Mouse (Mus musculus) erythroblast, embryonic 14.5 days (primary cell): ENCODE measurements around the gene Tbck. TPM values are rescaled to one million over a fixed set of nuclear protein-coding genes. Genes with fewer than 3 reads are reported as not detected.
A peak's percentile ranks its signal among the peaks of the same experiment; 100 is the strongest.

Experiments
- H3K27me3 ChIP-seq: 2 replicates; pipeline ENCODE4 v1.6.1; 2012; ENCODE audit warnings: inconsistent platforms; ENCODE audit not compliant: control insufficient read depth
- H3K36me3 ChIP-seq: 2 replicates; pipeline ENCODE4 v1.6.1; 2012; ENCODE audit warnings: mild to moderate bottlenecking, inconsistent platforms; ENCODE audit not compliant: control insufficient read depth
- H3K4me1 ChIP-seq: 2 replicates; pipeline ENCODE4 v1.6.1; 2012; ENCODE audit warnings: inconsistent platforms; ENCODE audit not compliant: control insufficient read depth
- H3K4me3 ChIP-seq: replicated peaks from 2 replicates; pipeline ENCODE3; 2012; ENCODE audit warnings: moderate library complexity, mild to moderate bottlenecking, inconsistent platforms
- H3K9me3 ChIP-seq: 2 replicates; pipeline ENCODE4 v1.6.1; 2012; ENCODE audit warnings: low read length, inconsistent platforms, mixed read lengths; ENCODE audit not compliant: control insufficient read depth
- GATA1 ChIP-seq: IDR thresholded peaks from 2 replicates; pipeline ENCODE4 v1.6.1; 2012; ENCODE audit warnings: low read length, inconsistent platforms, mixed read lengths
- TAL1 ChIP-seq: IDR thresholded peaks from 3 replicates; pipeline ENCODE4 v1.6.1; 2012; ENCODE audit warnings: low read length, inconsistent platforms, mixed read lengths
- polyA plus RNA-seq: library from polyadenylated mRNA; stranded (reverse); fragments of >175 nt; gene quantifications from 2 replicates; pipeline ENCODE4 v1.2.3, GENCODE M21; 2012

Gene Tbck
- polyA plus RNA-seq = 0.04 and 0.06 TPM in 2 replicates

DNA sequence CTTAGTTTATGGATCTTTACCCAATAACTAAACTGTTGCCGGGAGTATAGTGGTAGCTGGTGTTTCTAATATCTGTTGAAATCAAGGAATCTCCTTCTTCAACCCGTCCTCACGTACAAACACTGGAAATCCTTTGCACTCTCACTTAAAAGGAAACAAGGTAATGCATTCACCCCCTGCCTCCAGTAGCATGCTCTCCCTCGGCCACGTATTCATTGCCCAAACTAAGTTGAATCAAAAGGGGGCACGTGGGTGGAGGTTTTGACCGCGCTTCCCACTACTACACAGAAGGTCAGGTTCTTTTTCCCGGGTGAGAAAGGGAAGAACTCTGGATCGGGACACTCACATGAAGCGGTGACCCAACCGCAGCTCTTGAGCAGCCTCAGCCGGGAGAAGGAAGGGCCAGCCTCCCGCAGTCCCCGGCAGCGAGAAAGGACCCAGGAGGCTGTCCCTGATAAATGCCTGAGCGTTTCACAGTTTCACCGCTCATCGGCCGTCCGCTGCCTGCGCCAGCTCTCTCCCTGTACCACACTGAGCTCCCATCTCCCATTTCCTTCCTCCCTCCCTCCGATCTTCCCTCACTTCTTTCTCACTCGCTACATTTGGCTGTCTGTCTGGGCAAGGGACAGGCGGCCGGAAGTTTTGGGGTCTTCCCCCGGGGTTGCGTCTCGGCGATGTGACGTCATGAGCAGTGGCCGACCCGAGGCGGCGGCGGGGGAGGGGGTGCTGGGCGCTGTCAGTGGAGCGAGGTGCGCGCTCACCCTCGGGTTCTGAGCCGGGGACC is at the start of gene Tbck:
TSS of gene Tbck (plus strand) at position 698 of the 784 bp plus-strand sequence.
- TF ChIP-seq TAL1 (no peak), GATA1 (no peak)
- H3K27me3 ChIP-seq = no peaks in the 10 kb centered on the region
- peaks cover 34% of the 10 kb centered on the region for H3K4me1 ChIP-seq

DNA sequence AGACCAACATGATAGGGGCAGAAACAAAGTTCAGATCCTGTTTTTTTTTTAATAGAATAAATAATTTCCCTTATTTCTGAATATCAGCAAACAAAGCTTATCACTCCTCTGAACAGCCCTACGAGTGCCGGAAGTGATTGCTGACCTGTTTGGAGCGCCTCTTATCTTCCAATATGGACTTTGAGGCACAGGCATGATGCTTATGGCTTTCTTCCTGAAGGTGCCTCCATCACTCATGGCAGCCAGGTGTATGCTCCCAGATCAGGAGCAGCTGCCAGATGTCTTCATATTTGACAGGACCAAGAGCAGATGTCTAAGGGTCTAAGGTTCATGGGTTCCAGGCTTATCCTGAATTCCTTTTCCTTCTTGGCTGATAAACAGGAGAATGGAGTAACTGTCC is 46.9 kb upstream of the Tbck start:
- Histone ChIP-seq H3K9me3 (no peaks in the 10 kb centered on the region), H3K4me3 (no peak overlapping the region), H3K4me1 (no peaks in the 10 kb centered on the region), H3K27me3 (no peaks in the 10 kb centered on the region), H3K36me3 (no peaks in the 10 kb centered on the region)
- TF ChIP-seq TAL1 (no peak), GATA1 (no peak)

More for the DNA sequence above, at the start of gene Tbck:
- H3K9me3 ChIP-seq = no peaks in the 10 kb centered on the region
- H3K36me3 ChIP-seq = peaks cover 9% of the 10 kb centered on the region
- H3K4me3 ChIP-seq = peak within 1 kb of the TSS; percentile 99

DNA sequence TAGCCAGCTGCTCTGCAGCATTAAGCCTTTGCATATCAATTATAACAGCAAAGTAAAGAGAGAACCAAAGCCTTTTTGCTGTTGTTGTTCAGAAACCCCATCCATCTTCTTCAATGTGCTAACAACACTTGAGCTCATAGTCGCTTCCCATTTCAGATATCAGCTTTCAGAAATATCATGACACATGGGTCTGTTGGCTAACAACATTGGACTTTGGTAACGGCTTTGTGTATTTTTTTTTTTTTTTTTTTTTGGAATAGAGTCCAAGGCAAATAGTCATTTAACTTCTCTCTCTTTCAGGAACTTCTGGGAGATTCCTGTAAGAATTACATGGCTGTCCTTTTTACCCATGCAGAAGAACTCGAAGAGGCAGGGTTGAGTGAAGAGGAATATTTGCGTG is 39.9 kb upstream of the Tbck start:
- Histone ChIP-seq H3K27me3 (no peaks in the 10 kb centered on the region), H3K4me3 (no peak overlapping the region), H3K36me3 (no peaks in the 10 kb centered on the region), H3K4me1 (no peaks in the 10 kb centered on the region), H3K9me3 (no peaks in the 10 kb centered on the region)
- TF ChIP-seq TAL1 = no peak
- no peak for TF ChIP-seq GATA1

DNA sequence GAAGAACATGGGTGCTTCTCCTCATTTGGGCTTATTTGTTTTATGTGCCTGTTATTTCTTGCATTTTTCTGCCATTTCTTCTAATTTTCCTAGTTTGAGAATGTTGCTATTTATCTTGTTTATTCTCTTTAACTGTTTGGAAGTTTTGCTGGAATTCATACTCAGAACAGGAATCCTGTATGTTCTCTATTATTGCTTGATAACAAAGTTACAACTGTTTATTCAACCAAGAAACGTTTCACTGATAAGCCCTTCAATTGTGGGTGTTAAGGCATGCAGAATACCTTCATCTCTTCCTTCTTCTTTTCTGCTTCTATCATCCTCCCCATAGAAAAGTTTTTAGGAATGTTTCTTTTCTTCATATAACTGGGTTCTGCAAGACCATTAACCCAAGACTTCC is 37.1 kb upstream of the Tbck start:
- Histone ChIP-seq H3K36me3 (no peaks in the 10 kb centered on the region), H3K4me3 (no peak overlapping the region), H3K27me3 (no peaks in the 10 kb centered on the region), H3K9me3 (no peaks in the 10 kb centered on the region), H3K4me1 (no peaks in the 10 kb centered on the region)
- no peak for TF ChIP-seq TAL1
- TF ChIP-seq GATA1 = no peak

DNA sequence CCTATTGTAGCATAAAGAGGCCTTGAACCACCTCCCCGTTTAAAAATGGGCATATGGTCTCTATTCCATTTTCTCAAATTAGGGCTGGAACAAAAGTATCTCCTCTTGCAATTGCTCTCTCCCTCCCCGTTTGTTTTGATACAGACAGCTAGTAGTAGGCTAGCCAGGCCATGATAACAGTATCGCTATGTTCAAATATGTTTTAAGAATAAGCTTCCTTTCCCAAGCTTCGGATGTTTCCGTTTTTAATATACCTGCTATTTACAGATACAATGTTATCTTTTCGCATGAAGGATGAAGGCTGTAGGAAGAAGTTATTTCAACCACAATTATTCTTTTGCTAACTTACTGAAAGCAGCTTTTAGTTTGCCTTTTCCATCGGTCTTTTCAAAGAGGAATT is 34.6 kb upstream of the Tbck start:
- Histone ChIP-seq H3K27me3 (no peaks in the 10 kb centered on the region), H3K36me3 (no peaks in the 10 kb centered on the region), H3K4me1 (no peaks in the 10 kb centered on the region), H3K4me3 (no peak overlapping the region), H3K9me3 (no peaks in the 10 kb centered on the region)
- no peak for TF ChIP-seq TAL1
- TF ChIP-seq GATA1 = no peak

DNA sequence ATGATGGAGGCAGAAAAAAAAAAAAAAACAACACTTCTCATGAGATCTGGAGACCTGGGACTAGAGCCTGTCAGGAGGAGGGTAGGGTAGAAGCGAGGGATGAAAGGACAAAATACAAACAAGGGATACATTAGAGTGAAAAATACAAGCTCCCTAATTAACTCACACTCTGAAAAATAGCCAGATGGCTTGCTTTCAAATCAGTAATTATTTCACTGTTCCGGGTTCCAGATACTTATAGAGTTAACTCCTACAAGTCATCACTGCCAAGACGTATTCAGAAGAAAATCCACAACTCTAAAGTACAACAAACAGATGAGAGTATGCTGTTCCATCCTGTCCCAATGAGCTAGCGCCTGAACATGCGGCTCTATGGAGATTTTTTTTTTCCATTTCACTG is 33.8 kb upstream of the Tbck start:
- no peaks in the 10 kb centered on the region for H3K36me3 ChIP-seq
- H3K27me3 ChIP-seq = no peaks in the 10 kb centered on the region
- TF ChIP-seq GATA1 = no peak
- TF ChIP-seq TAL1 = no peak
- no peaks in the 10 kb centered on the region for H3K9me3 ChIP-seq
- no peak overlapping the region for H3K4me3 ChIP-seq
- H3K4me1 ChIP-seq = no peaks in the 10 kb centered on the region

DNA sequence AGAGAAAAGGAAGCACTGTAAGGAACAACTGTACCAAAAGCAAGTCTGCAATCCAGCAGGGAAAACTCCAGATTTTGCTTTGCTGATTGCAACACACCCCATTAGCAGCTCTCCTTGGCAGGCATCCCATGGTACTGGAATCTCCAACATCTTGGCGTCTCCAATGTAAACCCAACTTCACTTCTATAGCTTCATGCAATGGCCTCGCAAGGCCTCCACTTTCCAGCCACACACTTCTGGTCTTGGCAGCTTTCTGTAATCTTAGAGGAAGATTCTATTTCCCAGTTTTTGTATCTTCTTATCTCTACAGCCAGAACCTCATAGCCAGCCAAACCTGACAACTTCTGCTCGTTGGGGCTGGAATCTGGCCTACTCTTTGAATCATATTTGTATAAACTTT is 32.2 kb upstream of the Tbck start:
- Histone ChIP-seq H3K4me3 (no peak overlapping the region), H3K27me3 (no peaks in the 10 kb centered on the region), H3K9me3 (no peaks in the 10 kb centered on the region), H3K4me1 (no peaks in the 10 kb centered on the region), H3K36me3 (no peaks in the 10 kb centered on the region)
- TF ChIP-seq GATA1 = no peak
- TF ChIP-seq TAL1 = no peak

DNA sequence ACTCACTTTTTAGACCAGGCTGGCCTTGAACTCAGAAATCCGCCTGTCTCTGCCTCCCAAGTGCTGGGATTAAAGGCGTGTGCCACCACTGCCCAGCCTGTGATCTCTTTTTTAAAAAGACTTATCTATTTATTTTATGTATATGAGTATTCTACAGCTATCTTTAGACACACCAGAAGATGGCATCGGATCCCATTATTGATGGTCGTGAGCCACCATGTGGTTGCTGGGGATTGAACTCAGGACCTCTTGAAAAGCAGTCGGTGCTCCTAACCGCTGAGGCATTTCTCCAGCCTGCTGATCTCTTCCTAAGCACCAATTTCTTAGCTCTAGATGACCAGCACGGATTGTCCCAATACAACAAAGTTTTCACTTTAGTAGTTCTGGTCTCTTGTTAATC is 30.0 kb upstream of the Tbck start:
- H3K4me1 ChIP-seq = no peaks in the 10 kb centered on the region
- H3K4me3 ChIP-seq = no peak overlapping the region
- no peaks in the 10 kb centered on the region for H3K9me3 ChIP-seq
- no peak for TF ChIP-seq GATA1
- no peak for TF ChIP-seq TAL1
- H3K27me3 ChIP-seq = no peaks in the 10 kb centered on the region
- peaks cover 3% of the 10 kb centered on the region for H3K36me3 ChIP-seq

DNA sequence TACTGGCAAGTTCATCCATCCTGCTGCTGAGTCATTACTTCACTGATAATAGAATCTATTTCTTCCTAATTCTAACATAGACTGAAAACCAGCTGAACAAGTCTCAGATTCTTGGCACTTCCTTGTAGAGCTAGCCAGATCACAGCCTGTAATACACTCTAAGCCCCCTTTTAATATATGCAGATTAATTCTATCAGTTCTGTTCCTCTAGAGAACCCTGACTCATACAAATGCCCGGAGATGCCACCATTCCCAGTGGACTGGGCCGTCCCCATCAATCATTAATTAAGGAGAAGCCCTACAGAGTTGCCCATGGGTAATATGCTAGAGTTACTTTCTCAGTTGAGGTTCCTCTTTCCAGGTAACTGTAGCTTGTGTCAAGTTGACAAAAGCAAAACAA is 28.0 kb upstream of the Tbck start:
- Histone ChIP-seq H3K9me3 (no peaks in the 10 kb centered on the region), H3K36me3 (peaks cover 23% of the 10 kb centered on the region), H3K4me1 (no peaks in the 10 kb centered on the region), H3K4me3 (no peak overlapping the region), H3K27me3 (no peaks in the 10 kb centered on the region)
- TF ChIP-seq GATA1 = no peak
- TF ChIP-seq TAL1 = no peak

DNA sequence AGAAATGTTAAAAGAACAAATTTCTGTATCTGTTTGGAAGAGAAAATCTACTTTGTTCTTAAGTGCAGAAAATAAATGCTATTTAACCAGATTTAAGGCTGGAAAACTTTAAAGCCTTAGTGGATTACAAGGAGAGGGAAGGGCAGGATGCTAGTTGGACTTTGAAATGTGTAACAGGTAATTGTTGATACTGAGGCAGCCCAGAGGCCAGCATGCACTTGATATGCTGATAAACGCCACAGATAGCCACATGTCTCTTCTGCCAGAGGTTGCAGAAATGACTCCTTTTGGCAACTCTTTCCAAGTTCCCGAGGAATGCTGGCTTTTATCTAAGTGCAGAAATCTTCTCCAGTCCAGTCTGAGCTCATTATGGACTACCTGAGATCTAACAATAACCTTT is 6.5 kb upstream of the Tbck start:
- H3K4me1 ChIP-seq = peaks cover 10% of the 10 kb centered on the region
- TF ChIP-seq GATA1 = no peak
- no peak for TF ChIP-seq TAL1
- no peak overlapping the region for H3K4me3 ChIP-seq
- H3K9me3 ChIP-seq = no peaks in the 10 kb centered on the region
- H3K36me3 ChIP-seq = peaks cover 31% of the 10 kb centered on the region
- H3K27me3 ChIP-seq = no peaks in the 10 kb centered on the region
